Mouse (Mus musculus) bone marrow, adult 2 months (tissue): ENCODE measurements around the gene Swt1.

Source experiments
- CTCF ChIP-seq: fragments of 200-500 bp; IDR thresholded peaks from 2 replicates; pipeline ENCODE4 v1.5.1; 2011; ENCODE audit warnings: low read length, control low read depth; ENCODE audit not compliant: control insufficient read depth, insufficient read depth
- POLR2A ChIP-seq: fragments of 200-500 bp; IDR thresholded peaks from 2 replicates; pipeline ENCODE4 v1.6.1; 2011; ENCODE audit warnings: low read depth, mild to moderate bottlenecking, control low read depth, low read length, borderline replicate concordance; ENCODE audit not compliant: control insufficient read depth

DNA sequence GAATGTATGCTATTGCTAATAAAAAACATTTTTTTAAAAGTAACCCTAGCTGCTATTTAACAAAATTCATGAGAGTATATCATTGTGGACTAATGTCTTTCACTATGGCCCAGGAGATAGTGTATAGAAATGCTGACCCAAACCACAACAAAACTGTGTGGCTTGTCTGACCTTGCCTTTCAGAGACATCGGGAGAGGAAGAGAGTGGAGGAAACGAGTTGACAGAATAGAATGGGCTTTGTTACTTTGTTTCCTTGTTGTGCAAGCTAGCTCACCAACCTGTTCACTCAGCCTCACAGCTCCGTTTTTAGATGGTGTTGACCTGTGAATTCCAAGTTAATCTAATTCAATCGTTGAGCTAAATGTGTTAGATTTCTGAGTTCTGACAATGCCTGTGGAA is 107.8 kb downstream of the Swt1 start:
- TF ChIP-seq POLR2A = no peak
- TF ChIP-seq CTCF = no peak
